Mouse (Mus musculus) frontal cortex, postnatal 36 days (tissue): ENCODE measurements at regions not wholly inside any gene's neighbourhood (a gene's known extent, or its start where the extent isn't known, plus 50 kb on each side); places are given as distances from the start of the nearest gene placed in this dataset.
"Not testable (repeated sequence)": the region's sequence is repeated elsewhere in the genome, so short reads cannot be mapped to it uniquely, and the experiment has no call there.

ENCODE experiments used
- DNase-seq, 2 experiments: peaks; one replicate each; pipeline ENCODE4 v3.0.0; 2022; ENCODE audit warnings: low spot score in 2 of 2

GRCm38 (mm10) chr3:114627103-114627502 lies 276.8 kb upstream of the Olfm3 start:
- DNase-seq: no peak

DNA sequence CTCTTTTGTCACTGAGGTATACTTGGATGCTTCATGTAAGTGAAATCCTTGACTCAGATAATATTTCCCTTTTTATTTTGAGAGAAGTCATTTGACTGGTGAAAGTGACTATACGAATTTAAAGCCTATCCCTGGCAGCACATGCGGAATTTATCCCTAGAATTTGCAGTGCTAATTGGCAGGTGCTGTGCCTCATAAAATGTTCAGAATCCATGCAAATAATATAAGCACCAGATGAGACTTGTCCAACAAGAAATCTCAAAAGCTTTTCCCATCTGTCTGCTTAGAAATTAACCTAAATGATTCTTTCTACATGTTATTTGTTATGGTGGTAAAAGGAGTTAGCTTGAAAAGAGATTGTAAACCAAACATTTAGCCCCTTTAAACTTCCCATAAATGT lies 268.5 kb upstream of the Olfm3 start:
- DNase-seq: no peak

DNA sequence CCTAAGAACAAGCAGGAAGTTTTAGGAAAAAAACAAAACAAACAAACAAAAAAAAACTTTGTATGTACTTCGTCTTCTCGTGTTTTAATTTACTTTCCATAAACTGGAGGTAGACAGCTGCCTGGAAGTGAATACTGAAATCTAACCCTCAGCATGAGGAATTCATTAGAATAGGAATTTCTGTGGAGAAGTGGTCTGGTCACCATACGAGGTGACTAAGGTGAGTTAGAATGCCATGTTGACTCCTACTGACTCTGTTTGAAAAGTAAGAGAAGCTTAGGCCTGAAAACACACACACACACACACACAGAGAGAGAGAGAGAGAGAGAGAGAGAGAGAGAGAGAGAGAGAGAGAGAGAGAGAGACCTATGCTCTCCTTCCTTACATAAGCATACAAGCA lies 255.9 kb upstream of the Olfm3 start:
- DNase-seq: no peak

GRCm38 (mm10) chr3:114697946-114698345 lies 205.9 kb upstream of the Olfm3 start:
- DNase-seq: no peak

DNA sequence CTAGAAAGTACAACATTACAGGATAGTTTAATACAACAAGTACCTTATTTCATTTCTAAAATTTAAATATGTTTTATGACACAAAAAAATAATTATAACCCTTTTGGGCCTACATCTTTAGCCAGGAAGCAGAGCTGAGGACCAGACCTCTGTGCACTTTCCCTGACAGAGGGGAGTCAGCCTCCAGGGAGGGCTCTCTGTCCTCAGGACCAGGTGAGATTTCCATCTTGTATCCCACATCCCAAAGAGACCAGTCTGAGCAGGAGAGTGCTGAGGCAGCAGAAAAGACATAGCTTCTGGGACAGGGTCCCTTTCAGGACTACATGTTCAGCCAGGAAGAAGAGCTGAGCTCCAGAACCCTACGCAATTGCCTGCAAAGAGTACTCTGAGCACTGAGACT lies 178.7 kb upstream of the Olfm3 start:
- no peak for DNase-seq

GRCm38 (mm10) chr3:114736426-114736825 lies 167.5 kb upstream of the Olfm3 start:
- DNase-seq: no peak

GRCm38 (mm10) chr3:114744206-114744605 lies 159.7 kb upstream of the Olfm3 start:
- no peak for DNase-seq

- no peak for DNase-seq
Measured at GRCm38 (mm10) chr3:114745131-114745530, 158.7 kb upstream of the Olfm3 start.

DNA sequence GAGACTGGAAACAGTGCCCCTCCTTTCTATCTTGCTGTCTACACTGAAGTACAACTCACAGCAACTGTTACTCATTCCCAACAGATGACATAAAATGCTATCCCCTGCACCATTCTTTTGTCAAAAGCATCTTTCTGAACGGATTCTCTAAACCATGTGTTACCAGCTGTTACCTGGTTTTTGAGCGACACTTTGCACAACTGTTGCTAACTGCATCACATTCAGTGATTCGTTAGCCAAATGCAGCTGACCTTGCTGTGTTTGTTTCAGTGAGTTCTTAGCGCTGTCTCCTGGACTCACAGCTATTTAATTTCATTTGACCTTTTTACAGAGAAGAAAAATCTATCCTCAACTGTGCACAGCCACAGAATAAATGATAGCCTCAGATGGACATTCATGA lies 146.6 kb upstream of the Olfm3 start:
- no peak for DNase-seq

GRCm38 (mm10) chr3:114758592-114758991 lies 145.3 kb upstream of the Olfm3 start:
- no peak for DNase-seq

GRCm38 (mm10) chr3:114759290-114760002 lies 144.4 kb upstream of the Olfm3 start:
- no peak for DNase-seq

- not testable (repeated sequence) for DNase-seq
Measured at GRCm38 (mm10) chr3:114762373-114762772, 141.5 kb upstream of the Olfm3 start.

DNA sequence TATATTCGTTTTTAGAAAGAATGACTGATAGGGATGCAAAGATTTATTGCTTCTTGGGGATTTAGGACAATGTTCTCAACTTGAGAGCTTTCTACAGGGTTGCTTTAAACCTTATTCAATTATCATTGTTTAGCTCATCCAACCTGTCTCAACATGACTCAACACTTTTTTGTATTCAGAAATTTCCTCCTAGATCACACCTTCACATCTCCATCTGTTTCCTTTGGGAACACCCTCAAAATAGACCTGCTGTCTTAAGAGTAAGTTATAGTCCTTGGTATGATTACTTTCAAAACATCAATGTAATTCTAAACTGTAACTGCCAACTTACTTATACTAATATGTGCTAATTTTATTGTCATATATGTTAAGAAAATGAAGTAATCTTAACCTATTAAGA lies 114.8 kb upstream of the Olfm3 start:
- peak in 1 of 2 experiments; percentile 4 for DNase-seq

DNA sequence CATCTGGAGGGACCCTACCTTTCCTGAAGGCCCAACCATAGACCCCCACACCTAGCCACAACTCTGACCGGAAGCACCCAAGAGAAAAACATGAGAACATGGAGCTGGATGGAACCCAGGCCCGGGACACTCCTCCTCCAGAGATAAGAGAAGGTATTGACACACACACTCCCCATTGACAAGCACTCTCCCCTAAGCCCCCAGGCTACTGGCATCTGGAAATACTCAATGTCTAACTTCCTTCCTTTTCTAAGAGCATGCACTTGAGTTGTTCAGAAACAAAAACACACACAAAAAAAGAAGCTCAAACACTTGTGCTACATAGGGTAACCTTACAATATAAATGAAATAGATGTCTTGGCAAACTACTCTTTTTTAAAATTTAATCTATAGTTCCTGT lies 113.9 kb upstream of the Olfm3 start:
- DNase-seq: no peak

DNA sequence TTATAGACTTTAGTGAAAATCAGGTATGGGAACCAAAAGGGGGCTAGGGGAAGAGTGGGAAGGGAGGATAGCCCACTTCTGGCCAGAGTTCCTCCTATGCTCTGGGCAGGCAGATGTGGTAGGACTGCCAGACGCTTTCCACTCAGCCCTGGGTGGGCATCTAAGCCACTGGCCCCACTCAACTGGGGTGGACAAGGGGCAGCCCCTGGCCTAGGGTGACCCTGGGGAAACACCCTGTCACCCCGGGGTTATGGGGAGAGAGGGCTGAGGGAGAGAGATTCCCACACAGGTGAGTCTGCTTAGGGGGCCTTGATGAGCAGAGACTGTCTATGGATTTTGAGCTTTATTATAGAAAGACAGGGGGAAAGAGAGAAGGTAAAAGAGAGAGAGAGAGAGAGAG lies 70.8 kb upstream of the Olfm3 start:
- DNase-seq: no peak
